Mouse (Mus musculus) inflammation-experienced regulatory T-cells, adult 16 weeks (primary cell): ENCODE data around the gene Fdxacb1. TPM values are rescaled to one million over a fixed set of nuclear protein-coding genes. Genes with fewer than 3 reads are reported as not detected.

ENCODE experiments used
- polyA plus RNA-seq: library from polyadenylated mRNA; unstranded; fragments of 100-300 nt; shearing (Covaris generic); gene quantifications from one replicate; pipeline ENCODE4 v1.2.1, GENCODE M21; 2017

The Fdxacb1 gene
- polyA plus RNA-seq: 9.5 TPM

GRCm38 (mm10) chr9:50768107-50769002 lies at the start of gene Fdxacb1:
Fdxacb1 (plus strand) TSS chr9:50768236.

GRCm38 (mm10) chr9:50738914-50739870 lies 28.8 kb upstream of the Fdxacb1 start, which contains the start of gene Dixdc1:
Dixdc1 (minus strand) TSS chr9:50739517.

DNA sequence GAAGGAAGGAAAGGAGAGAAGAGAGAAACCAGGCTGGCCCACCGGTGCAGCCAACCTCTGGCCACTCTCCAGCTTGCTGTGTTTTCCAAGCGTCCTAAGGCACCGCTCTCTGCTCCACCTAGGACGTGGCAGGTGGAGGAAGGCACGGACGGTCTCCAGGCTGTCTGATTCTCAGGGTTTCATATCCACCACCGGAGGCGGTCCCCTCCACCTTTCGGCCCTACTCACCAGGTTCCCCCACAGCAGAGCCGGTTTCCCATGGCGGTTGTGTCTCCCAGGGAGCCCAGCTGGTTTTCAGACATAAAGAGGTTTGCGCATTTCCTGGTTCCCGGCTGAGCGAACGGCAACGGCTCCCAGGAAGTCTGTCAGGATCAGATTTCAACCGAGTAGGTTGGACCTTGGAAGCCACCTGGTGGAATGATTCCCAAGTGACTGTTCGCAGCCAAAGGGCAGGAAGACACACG lies 21.8 kb upstream of the Fdxacb1 start, which contains the start of gene 2310030G06Rik:
Gene 2310030G06Rik, minus strand, starts transcription at position 323 of the 464 bp plus-strand sequence.

GRCm38 (mm10) chr9:50751323-50751722 lies 16.7 kb upstream of the Fdxacb1 start, which contains the start of gene Cryab:
Cryab (plus strand) TSS chr9:50751325.

DNA sequence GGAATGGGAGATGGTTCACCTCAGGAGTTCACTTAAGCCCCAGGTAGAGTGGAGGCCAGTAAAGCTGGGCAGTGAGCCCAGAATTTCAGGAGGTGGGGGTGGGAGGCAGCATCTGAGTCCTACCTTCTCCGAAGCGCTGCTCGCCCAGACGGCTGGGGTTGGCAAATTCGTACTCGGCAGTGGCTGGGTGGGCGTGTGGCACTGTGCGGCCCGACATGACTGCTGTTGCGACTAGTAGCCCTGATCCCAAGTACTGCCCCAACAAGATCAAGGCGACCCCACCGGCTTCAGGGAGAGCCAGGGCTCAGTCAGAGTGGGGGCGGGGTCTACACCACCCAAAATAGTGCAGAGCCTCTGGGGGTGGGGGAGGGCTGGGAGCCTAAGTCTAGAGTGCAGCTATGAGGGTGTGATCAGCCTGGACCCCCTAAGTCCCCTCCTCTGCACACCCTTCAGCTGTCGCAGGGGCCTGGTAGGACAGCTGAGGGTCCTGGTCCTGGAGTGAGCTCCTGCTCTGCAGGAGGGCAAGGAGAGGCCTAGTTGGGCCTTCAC lies 15.9 kb upstream of the Fdxacb1 start, which contains the start of gene Hspb2:
Gene Hspb2, minus strand, starts transcription at position 301 of the 549 bp plus-strand sequence.

DNA sequence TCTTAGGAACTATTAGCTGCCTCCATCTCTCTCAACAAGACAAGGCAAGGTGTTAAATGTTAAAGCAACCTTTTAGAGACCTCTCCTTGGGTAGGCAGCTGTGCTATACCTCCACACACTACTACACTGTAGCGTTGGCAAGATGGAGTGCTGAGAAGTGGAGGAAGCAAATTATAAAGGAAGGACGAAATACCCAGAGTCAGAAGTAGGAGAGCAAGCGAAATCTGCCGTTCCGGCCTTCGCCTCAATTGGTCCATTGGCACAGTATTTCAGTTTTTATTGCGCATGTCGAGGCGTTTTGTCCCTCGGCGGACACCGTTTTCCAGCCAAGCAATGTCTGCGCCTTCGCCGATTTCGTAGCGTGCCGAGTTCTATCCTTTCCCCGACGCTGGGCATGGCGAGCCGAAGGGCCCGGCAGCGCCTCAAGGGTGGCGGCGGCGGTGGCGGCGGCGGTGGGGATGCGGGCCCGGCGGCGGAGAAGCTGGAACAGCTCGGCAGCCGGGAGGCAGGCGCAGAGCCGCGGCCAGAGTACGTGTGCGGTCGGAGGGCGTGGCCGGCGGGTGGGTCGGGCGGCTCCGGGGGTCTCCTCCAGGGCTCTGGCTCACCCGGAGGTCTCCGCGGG lies 7.1 kb downstream of the Fdxacb1 start, which contains the start of the genes Alg9 and 1110032A03Rik:
Gene Alg9, plus strand, starts transcription at position 29 of the 622 bp plus-strand sequence.
Gene 1110032A03Rik, minus strand, starts transcription at position 530 of the 622 bp plus-strand sequence.

Other genes with a start within 250 kb of the Fdxacb1 start
- gene Pts, start 239.5 kb upstream of the Fdxacb1 start, polyA plus RNA-seq: 154 TPM
- gene Il18, start 213.4 kb upstream of the Fdxacb1 start, polyA plus RNA-seq: 7.0 TPM
- gene Bco2, start 213.1 kb upstream of the Fdxacb1 start, polyA plus RNA-seq: 1.7 TPM
- not detected for gene Tex12, start 206.9 kb upstream of the Fdxacb1 start, polyA plus RNA-seq
- 183 TPM for gene Sdhd, start 164.4 kb upstream of the Fdxacb1 start, polyA plus RNA-seq
- 95.1 TPM for gene Timm8b, start 164.3 kb upstream of the Fdxacb1 start, polyA plus RNA-seq
- 0.40 TPM for gene Pih1d2, start 150.9 kb upstream of the Fdxacb1 start, polyA plus RNA-seq
- gene Nkapd1, start 150.8 kb upstream of the Fdxacb1 start, polyA plus RNA-seq: 19.4 TPM
- 48.1 TPM for gene Dlat, start 108.5 kb upstream of the Fdxacb1 start, polyA plus RNA-seq
- 0.33 TPM for gene Dixdc1, start 28.7 kb upstream of the Fdxacb1 start, polyA plus RNA-seq
- gene 2310030G06Rik, start 21.7 kb upstream of the Fdxacb1 start, polyA plus RNA-seq: not detected
- not detected for gene Cryab, start 16.9 kb upstream of the Fdxacb1 start, polyA plus RNA-seq
- gene Hspb2, start 15.9 kb upstream of the Fdxacb1 start, polyA plus RNA-seq: not detected
- gene Alg9, start 6.8 kb downstream of the Fdxacb1 start, polyA plus RNA-seq: 10.9 TPM
- gene 1110032A03Rik, start 7.3 kb downstream of the Fdxacb1 start, polyA plus RNA-seq: 20.7 TPM
- 91.9 TPM for gene Ppp2r1b, start 77.1 kb downstream of the Fdxacb1 start, polyA plus RNA-seq
- 23.7 TPM for gene Sik2, start 240.8 kb downstream of the Fdxacb1 start, polyA plus RNA-seq